ENCODE assay signal across 17 mouse cellular contexts in genomic region chr6:143833182-143833558, GRCm38 (mm10).
DNase-seq lines count a peak whose midpoint lies in the region; ATAC-seq and TF ChIP-seq lines count a peak whose summit lies in the region.
"Had no signal": no experiment of that assay in that cellular context is flagged by ENCODE, and none has a peak within 500 bp of the region (broad histone marks: within the 10 kb centered on the region; RNA-seq: fewer than 3 reads in every experiment).

No protein-coding gene starts in this region.

- WGBS in kidney, adult 2 months = 72% methylated on average over 23 of the region's 23 CpGs
- WGBS in hindbrain, embryonic 14.5 days = 94% methylated on average over 23 of the region's 23 CpGs
- 97% methylated on average over 23 of the region's 23 CpGs for WGBS in forebrain, embryonic 13.5 days

- H3K36me3 ChIP-seq in kidney, adult 2 months (ENCODE audit: control insufficient read depth, insufficient read depth, low read length) = no peaks in the 10 kb centered on the region
- H3K36me3 ChIP-seq in MEL (ENCODE audit: control insufficient read depth in 1 of 2, insufficient read depth in 2 of 2, low read length in 2 of 2) = peaks cover 0 to 39% of the 10 kb centered on the region in 2 experiments; a peak in 2 of 4 replicates
- H3K36me3 ChIP-seq in hindbrain, embryonic 14.5 days (replicated peaks; ENCODE audit: control insufficient read depth, insufficient read depth) = peaks cover 7% of the 10 kb centered on the region; the same call in 1 of the 2 replicates
- peaks cover 25% of the 10 kb centered on the region for H3K36me3 ChIP-seq in forebrain, embryonic 13.5 days (ENCODE audit: poor library complexity, severe bottlenecking)

- peaks cover 40% of the 10 kb centered on the region for H3K79me2 ChIP-seq in MEL (ENCODE audit: control insufficient read depth, insufficient read depth, low read length, poor library complexity)

- TF ChIP-seq RAD21 in MEL (IDR thresholded peaks at IDR 0.05; ENCODE audit: low read depth, low read length) = no peak; the same call in none of the 2 replicates

- TF ChIP-seq POLR2A in kidney, adult 2 months (IDR thresholded peaks at IDR 0.05; ENCODE audit: low read depth, low read length) = no peak
- peak in 1 of 2 experiments; percentile 63; a peak in 1 of 4 replicates for TF ChIP-seq POLR2A in MEL (IDR thresholded peaks at IDR 0.05; ENCODE audit: control insufficient read depth in 1 of 2, insufficient read depth in 1 of 2, low read depth in 1 of 2, low read length in 2 of 2, poor library complexity in 1 of 2)

- no peaks in the 10 kb centered on the region for H3K4me1 ChIP-seq in kidney, adult 2 months (ENCODE audit: control insufficient read depth, insufficient read depth, low read length)
- H3K4me1 ChIP-seq in MEL (ENCODE audit: control insufficient read depth in 1 of 2, insufficient read depth in 2 of 2, low read length in 2 of 2) = peaks cover 16 to 37% of the 10 kb centered on the region in 2 experiments
- no peaks in the 10 kb centered on the region for H3K4me1 ChIP-seq in hindbrain, embryonic 14.5 days (replicated peaks; ENCODE audit: control insufficient read depth, insufficient read depth, low read length)
- H3K4me1 ChIP-seq in forebrain, embryonic 13.5 days = no peaks in the 10 kb centered on the region

- no peak overlapping the region for H3K4me2 ChIP-seq in hindbrain, embryonic 14.5 days (replicated peaks)
- no peak overlapping the region for H3K4me2 ChIP-seq in forebrain, embryonic 13.5 days

- H3K9ac ChIP-seq in MEL (ENCODE audit: control insufficient read depth, low read depth, low read length, poor library complexity, severe bottlenecking) = peak overlapping the region; percentile 87
- H3K9ac ChIP-seq in hindbrain, embryonic 14.5 days = no peak overlapping the region
- H3K9ac ChIP-seq in forebrain, embryonic 13.5 days = no peak overlapping the region
- H3K9ac ChIP-seq: forebrain, postnatal 0 days had no signal

- TF ChIP-seq EP300 in MEL (IDR thresholded peaks at IDR 0.05; ENCODE audit: low read depth in 1 of 2, low read length in 2 of 2) = peak; percentile 92 to 95

- peak; percentile 85 for ATAC-seq in erythroid progenitor cell, adult 5-6 weeks (replicated peaks; ENCODE audit: low FRiP score, poor library complexity, severe bottlenecking)
- ATAC-seq in megakaryocyte, adult 5-6 weeks (ENCODE audit: poor library complexity, severe bottlenecking) = peak; percentile 34; the same call in 1 of the 2 replicates
- ATAC-seq in hindbrain, embryonic 14.5 days (ENCODE audit: low FRiP score) = no peak
- ATAC-seq in forebrain, embryonic 13.5 days = no peak
- ATAC-seq: forebrain, postnatal 0 days; hindbrain, embryonic 16.5 days had no signal

- no peak overlapping the region for H3K27ac ChIP-seq in kidney, adult 2 months (ENCODE audit: insufficient read depth, low read depth, low read length)
- H3K27ac ChIP-seq in MEL (ENCODE audit: control insufficient read depth, low read depth, low read length) = peak overlapping the region; percentile 100
- H3K27ac ChIP-seq in hindbrain, embryonic 14.5 days = no peak overlapping the region
- no peak overlapping the region for H3K27ac ChIP-seq in forebrain, embryonic 13.5 days
- H3K27ac ChIP-seq: heart, adult 2 months had no signal

- H3K27me3 ChIP-seq in kidney, adult 2 months (replicated peaks; ENCODE audit: control insufficient read depth, insufficient read depth, low read length) = no peaks in the 10 kb centered on the region
- H3K27me3 ChIP-seq in MEL (ENCODE audit: control insufficient read depth in 1 of 2, insufficient read depth in 2 of 2, low read length in 2 of 2) = no peaks in the 10 kb centered on the region
- H3K27me3 ChIP-seq in hindbrain, embryonic 14.5 days (ENCODE audit: control insufficient read depth, insufficient read depth, low read length) = no peaks in the 10 kb centered on the region
- H3K27me3 ChIP-seq in forebrain, embryonic 13.5 days = no peaks in the 10 kb centered on the region

- no peak for TF ChIP-seq CTCF in kidney, adult 2 months (conservative IDR thresholded peaks at IDR 0.05; ENCODE audit: insufficient read depth, insufficient read length, low read depth, low read length)
- TF ChIP-seq CTCF in MEL (IDR thresholded peaks at IDR 0.05 in 2 of 3, conservative IDR thresholded peaks at IDR 0.05 in 1 of 3; ENCODE audit: control insufficient read depth in 1 of 3, insufficient read depth in 1 of 3, low read depth in 2 of 3, low read length in 3 of 3, poor library complexity in 1 of 3, severe bottlenecking in 1 of 3) = no peak

- peak; percentile 4 for DNase-seq in kidney, adult 2 months
- DNase-seq in kidney, adult 9 months = no peak
- DNase-seq in MEL (ENCODE audit: low read depth, low spot score) = peak; percentile 94
- DNase-seq in hindbrain, embryonic 14.5 days (ENCODE audit: low spot score) = no peak
- DNase-seq in ovary, postnatal 36 days (ENCODE audit: low spot score) = no peak
- DNase-seq: cerebellum, adult 8-10 months; forebrain, postnatal 0 days; heart, adult 2 months; heart, postnatal 10 days; kidney, adult 11 months; lung, adult 18-20 months; lung, postnatal 36 days; thymus, postnatal 36 days had no signal

- H3K4me3 ChIP-seq in kidney, adult 2 months (ENCODE audit: insufficient read depth, low read depth, low read length) = no peak overlapping the region
- H3K4me3 ChIP-seq in MEL (ENCODE audit: control insufficient read depth in 1 of 2, insufficient read depth in 1 of 2, low read depth in 2 of 2, low read length in 2 of 2) = peak overlapping the region; percentile 70 to 91
- no peak overlapping the region for H3K4me3 ChIP-seq in hindbrain, embryonic 14.5 days (replicated peaks; ENCODE audit: low read length)
- H3K4me3 ChIP-seq in forebrain, embryonic 13.5 days = no peak overlapping the region
- H3K4me3 ChIP-seq: heart, adult 2 months had no signal

- no peaks in the 10 kb centered on the region for H3K9me3 ChIP-seq in MEL (replicated peaks; ENCODE audit: insufficient read depth, low read length)
- no peaks in the 10 kb centered on the region for H3K9me3 ChIP-seq in hindbrain, embryonic 14.5 days (ENCODE audit: control insufficient read depth, low read length)
- H3K9me3 ChIP-seq in forebrain, embryonic 13.5 days (replicated peaks) = no peaks in the 10 kb centered on the region

TF ChIP-seq in MEL, 35 proteins besides CTCF, POLR2A, EP300 and RAD21:
- TF ChIP-seq ETS1 (IDR thresholded peaks at IDR 0.05; ENCODE audit: low read depth, low read length) = peak; percentile 74
- TF ChIP-seq USF2 (IDR thresholded peaks at IDR 0.05; ENCODE audit: borderline replicate concordance in 1 of 2, insufficient read depth in 1 of 2, low read depth in 1 of 2, low read length in 2 of 2) = no peak
- peak; percentile 88 for TF ChIP-seq RCOR1 (IDR thresholded peaks at IDR 0.05; ENCODE audit: low read depth, low read length)
- TF ChIP-seq TCF12 (IDR thresholded peaks at IDR 0.05; ENCODE audit: low read depth, low read length) = peak; percentile 82
- peak; percentile 65 for TF ChIP-seq MXI1 (IDR thresholded peaks at IDR 0.05; ENCODE audit: low read depth, low read length)
- no peak for TF ChIP-seq POLR2AphosphoS5 (IDR thresholded peaks at IDR 0.05; ENCODE audit: borderline replicate concordance, low read depth, low read length)
- no peak for TF ChIP-seq JUND (IDR thresholded peaks at IDR 0.05; ENCODE audit: low read depth, low read length)
- TF ChIP-seq ZC3H11A (IDR thresholded peaks at IDR 0.05; ENCODE audit: low read depth, low read length) = no peak
- TF ChIP-seq USF1 (IDR thresholded peaks at IDR 0.05; ENCODE audit: low read depth, low read length) = no peak
- no peak for TF ChIP-seq UBTF (IDR thresholded peaks at IDR 0.05; ENCODE audit: borderline replicate concordance, insufficient read depth, low read depth, low read length)
- TF ChIP-seq POLR2AphosphoS2 (IDR thresholded peaks at IDR 0.05; ENCODE audit: low read length) = 0 out of 2 replicates have a peak, but pooled peaks have one; percentile 33
- TF ChIP-seq ELF1 (IDR thresholded peaks at IDR 0.05; ENCODE audit: low read depth, low read length) = peak; percentile 59; the same call in 1 of the 2 replicates
- TF ChIP-seq MAZ (IDR thresholded peaks at IDR 0.05; ENCODE audit: low read depth, low read length) = peak; percentile 73; the same call in 1 of the 2 replicates
- TF ChIP-seq MYB (IDR thresholded peaks at IDR 0.05; ENCODE audit: low read depth, low read length) = peak; percentile 90
- peak; percentile 67; the same call in 1 of the 2 replicates for TF ChIP-seq ZMIZ1 (IDR thresholded peaks at IDR 0.05; ENCODE audit: low read depth, low read length)
- TF ChIP-seq BHLHE40 (IDR thresholded peaks at IDR 0.05; ENCODE audit: borderline replicate concordance, low read depth, low read length) = peak; percentile 65
- TF ChIP-seq MEF2A (IDR thresholded peaks at IDR 0.05; ENCODE audit: extremely low read depth, insufficient replicate concordance, low read depth, low read length, poor library complexity, severe bottlenecking) = no peak; the same call in 1 of the 2 replicates
- peak; percentile 47 for TF ChIP-seq TAL1 (IDR thresholded peaks at IDR 0.05; ENCODE audit: low read length)
- no peak for TF ChIP-seq CHD1 (IDR thresholded peaks at IDR 0.05; ENCODE audit: low read depth, low read length)
- peak; percentile 78; the same call in 1 of the 2 replicates for TF ChIP-seq MAFK (IDR thresholded peaks at IDR 0.05; ENCODE audit: borderline replicate concordance, low read depth, low read length)
- TF ChIP-seq ZKSCAN1 (IDR thresholded peaks at IDR 0.05; ENCODE audit: low read depth, low read length) = no peak
- TF ChIP-seq GATA1 (IDR thresholded peaks at IDR 0.05; ENCODE audit: low read depth, low read length) = peak; percentile 96
- no peak; the same call in 1 of the 2 replicates for TF ChIP-seq CHD2 (IDR thresholded peaks at IDR 0.05; ENCODE audit: low read length)
- TF ChIP-seq MAX (IDR thresholded peaks at IDR 0.05; ENCODE audit: low read length) = peak; percentile 62
- peak; percentile 62; the same call in 1 of the 2 replicates for TF ChIP-seq MYC (IDR thresholded peaks at IDR 0.05; ENCODE audit: low read depth, low read length)
- peak; percentile 95 for TF ChIP-seq TBP (IDR thresholded peaks at IDR 0.05; ENCODE audit: low read depth, low read length)
- no peak for TF ChIP-seq SMC3 (IDR thresholded peaks at IDR 0.05; ENCODE audit: low read depth, low read length)
- TF ChIP-seq NELFE (IDR thresholded peaks at IDR 0.05; ENCODE audit: low read depth, low read length) = peak; percentile 70
- peak; percentile 87 for TF ChIP-seq SIN3A (IDR thresholded peaks at IDR 0.05; ENCODE audit: low read length)
- no peak for TF ChIP-seq NRF1 (IDR thresholded peaks at IDR 0.05; ENCODE audit: insufficient read depth, low read depth, low read length, poor library complexity, severe bottlenecking)
- TF ChIP-seq KAT2A (conservative IDR thresholded peaks at IDR 0.05; ENCODE audit: low read depth, low read length) = no peak
- TF ChIP-seq ZNF384 (IDR thresholded peaks at IDR 0.05; ENCODE audit: low read depth, low read length) = no peak

Comparison
In these comparisons a context has a peak if more than half of its experiments do, and no peak if none do; other contexts are left out.
1. DNase-seq: peak in kidney, adult 2 months (single experiment) and MEL (single experiment); none in kidney, adult 9 months (single experiment), hindbrain, embryonic 14.5 days (single experiment) and ovary, postnatal 36 days (single experiment).
2. H3K4me3 ChIP-seq: peak in MEL (2 of 2); none in kidney, adult 2 months (single experiment), hindbrain, embryonic 14.5 days (single experiment) and forebrain, embryonic 13.5 days (single experiment).
3. ATAC-seq: peak in erythroid progenitor cell, adult 5-6 weeks (single experiment) and megakaryocyte, adult 5-6 weeks (single experiment); none in hindbrain, embryonic 14.5 days (single experiment) and forebrain, embryonic 13.5 days (single experiment).